Mouse (Mus musculus) hindbrain, embryonic 16.5 days (tissue): ENCODE results near the gene Ear2. TPM values are rescaled to one million over a fixed set of nuclear protein-coding genes. Genes with fewer than 3 reads are reported as not detected.
"Not testable (repeated sequence)": the region's sequence is repeated elsewhere in the genome, so short reads cannot be mapped to it uniquely, and the experiment has no call there.

Experiments
- ATAC-seq: fragments of 200-750 bp; cut with Nextera tagmentation; 2 replicates; pipeline ENCODE4 v1.8.0; 2017; ENCODE audit warnings: moderate TSS enrichment, moderate library complexity
- H3K27ac ChIP-seq: fragments of 300-500 bp; sonication (generic); 2 replicates; pipeline ENCODE4 v1.5.1; 2014; ENCODE audit warnings: low read depth, mild to moderate bottlenecking, control low read depth, low read length, moderate library complexity
- H3K27me3 ChIP-seq: fragments of 300-500 bp; sonication (generic); replicated peaks from 2 replicates; pipeline ENCODE4 v1.6.1; 2014; ENCODE audit warnings: low read length; ENCODE audit not compliant: control insufficient read depth, insufficient read depth
- H3K36me3 ChIP-seq: fragments of 300-500 bp; sonication (generic); 2 replicates; pipeline ENCODE4 v1.6.1; 2014; ENCODE audit warnings: mild to moderate bottlenecking, low read length, moderate library complexity, mixed read lengths; ENCODE audit not compliant: control insufficient read depth, insufficient read depth
- H3K4me1 ChIP-seq: fragments of 300-500 bp; sonication (generic); 2 replicates; pipeline ENCODE4 v1.6.1; 2014; ENCODE audit warnings: low read depth, low read length; ENCODE audit not compliant: control insufficient read depth, insufficient read depth
- H3K4me2 ChIP-seq: fragments of 300-500 bp; sonication (generic); 2 replicates; pipeline ENCODE4 v1.6.1; 2014; ENCODE audit warnings: mild to moderate bottlenecking, low read length, control low read depth, moderate library complexity
- H3K4me3 ChIP-seq: fragments of 300-500 bp; sonication (generic); 2 replicates; pipeline ENCODE4 v1.5.1; 2014; ENCODE audit warnings: mild to moderate bottlenecking, low read length, control low read depth, moderate library complexity
- H3K9ac ChIP-seq: fragments of 300-500 bp; sonication (generic); 2 replicates; pipeline ENCODE4 v1.6.1; 2014; ENCODE audit warnings: low read depth, mild to moderate bottlenecking, control low read depth, low read length, moderate library complexity
- H3K9me3 ChIP-seq: fragments of 300-500 bp; sonication (generic); 2 replicates; pipeline ENCODE4 v1.6.1; 2014; ENCODE audit warnings: mild to moderate bottlenecking, low read length, moderate library complexity; ENCODE audit not compliant: control insufficient read depth
- WGBS: fragments of 180-500 bp; shearing (Covaris S2); extraction: QIAGEN DNeasy Blood & Tissue Kit; methylation state at CpG from one replicate; pipeline ENCODE4 v1.1.7; 2014; 5-methylcytosine and 5-hydroxymethylcytosine counted together
- polyA plus RNA-seq: library from polyadenylated mRNA; unstranded; fragments of >200 nt; fragmentation: Nextera tagmentation; extraction: Ambion mirVana; gene quantifications from 2 replicates; pipeline ENCODE4 v1.2.1, GENCODE M21; 2015

Gene Ear2
- polyA plus RNA-seq, 1 experiment from 2014 or later = not detected

DNA sequence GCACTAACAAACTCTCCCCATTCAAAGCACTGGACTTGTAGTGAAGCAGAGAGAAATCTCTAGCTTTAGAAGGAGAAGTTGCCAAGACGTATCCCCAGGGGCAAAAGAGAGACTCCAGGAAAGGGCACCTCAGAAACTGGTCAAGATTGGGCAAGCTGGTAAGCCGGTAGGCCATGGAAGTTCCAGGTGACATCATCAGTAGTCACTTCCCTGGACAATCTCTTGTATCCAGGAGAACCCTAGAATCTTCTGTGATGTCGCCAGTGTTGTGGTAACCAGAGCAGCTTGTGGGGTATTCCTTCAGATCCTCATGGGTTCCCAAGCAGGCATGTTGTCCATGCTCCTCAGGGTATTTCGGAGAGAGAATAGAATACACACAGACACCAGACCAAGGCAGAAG is 21.1 kb downstream of the Ear2 start, which contains the start of gene Gm3327:
Gm3327 (plus strand) TSS at position 301 of the 400 bp plus-strand sequence.
- ATAC-seq, H3K36me3 ChIP-seq, H3K9ac ChIP-seq, H3K27me3 ChIP-seq, H3K27ac ChIP-seq, H3K4me2 ChIP-seq, H3K4me1 ChIP-seq, H3K9me3 ChIP-seq, H3K4me3 ChIP-seq: not testable (repeated sequence)
- WGBS = 92% methylated on average over 3 of the region's 4 CpGs

Other genes starting within 250 kb of the Ear2 start
- not detected in 2 replicates for gene Ear1, start 227.1 kb upstream of the Ear2 start, polyA plus RNA-seq
- not detected in 2 replicates for gene Ear10, start 179.1 kb upstream of the Ear2 start, polyA plus RNA-seq
- 4.6 and 5.1 TPM in 2 replicates for gene Gm8113, start 177.3 kb upstream of the Ear2 start, polyA plus RNA-seq
- not detected in 2 replicates for gene Ang5, start 145.6 kb upstream of the Ear2 start, polyA plus RNA-seq
- gene Ang6, start 100.4 kb upstream of the Ear2 start, polyA plus RNA-seq = not detected in 2 replicates
- not detected in 2 replicates for gene Gm3327, start 21.2 kb downstream of the Ear2 start, polyA plus RNA-seq
- gene Gm8212, start 95.0 kb downstream of the Ear2 start, polyA plus RNA-seq = not detected in 2 replicates
- gene 4930503E14Rik, start 110.6 kb downstream of the Ear2 start, polyA plus RNA-seq = not detected in 2 replicates
- gene Gm8220, start 182.9 kb downstream of the Ear2 start, polyA plus RNA-seq = not detected in 2 replicates
- not detected in 2 replicates for gene Gm5930, start 235.9 kb downstream of the Ear2 start, polyA plus RNA-seq